Mouse (Mus musculus) cortical plate, adult 2 months (tissue): ENCODE data around the gene Osgin1.

Experiments
- CTCF ChIP-seq: fragments of 200-500 bp; IDR thresholded peaks from 2 replicates; pipeline ENCODE4 v1.5.1; 2011; ENCODE audit warnings: mild to moderate bottlenecking, control low read depth, low read length; ENCODE audit not compliant: insufficient read depth; ENCODE audit errors: extremely low read depth
- POLR2A ChIP-seq: fragments of 200-500 bp; IDR thresholded peaks from 2 replicates; pipeline ENCODE4 v1.6.1; 2011; ENCODE audit warnings: mild to moderate bottlenecking, low read length, control low read depth; ENCODE audit not compliant: insufficient read depth; ENCODE audit errors: extremely low read depth

- no peak for TF ChIP-seq POLR2A
- no peak for TF ChIP-seq CTCF
Measured at GRCm38 (mm10) chr8:119451131-119451530, 17.2 kb downstream of the Osgin1 start.
